Mouse (Mus musculus) liver, adult 2 months (tissue): ENCODE data around the gene Oat. TPM values are rescaled to one million over a fixed set of nuclear protein-coding genes. Genes with fewer than 3 reads are reported as not detected.

Source experiments
- DNase-seq: peaks from one replicate; pipeline ENCODE4 v3.0.0-alpha.2; 2011; ENCODE audit warnings: low read depth, low spot score; ENCODE audit errors: extremely low read depth
- H3K27ac ChIP-seq: fragments of 200-500 bp; replicated peaks from 2 replicates; pipeline ENCODE4 v1.5.1; 2012; ENCODE audit warnings: low read depth, mild to moderate bottlenecking, control low read depth, inconsistent platforms, low read length; ENCODE audit not compliant: insufficient read depth
- H3K27me3 ChIP-seq: fragments of 200-500 bp; 2 replicates; pipeline ENCODE4 v1.6.1; 2012; ENCODE audit warnings: mild to moderate bottlenecking, moderate library complexity, low read length, inconsistent platforms; ENCODE audit not compliant: control insufficient read depth, insufficient read depth
- H3K36me3 ChIP-seq: fragments of 200-500 bp; 2 replicates; pipeline ENCODE4 v1.6.1; 2012; ENCODE audit warnings: low read length, inconsistent platforms; ENCODE audit not compliant: control insufficient read depth, insufficient read depth
- H3K4me1 ChIP-seq: fragments of 200-500 bp; 2 replicates; pipeline ENCODE4 v1.6.1; 2011; ENCODE audit warnings: low read length; ENCODE audit not compliant: control insufficient read depth, insufficient read depth
- H3K4me3 ChIP-seq: fragments of 200-500 bp; 2 replicates; pipeline ENCODE4 v1.5.1; 2011; ENCODE audit warnings: low read depth, mild to moderate bottlenecking, control low read depth, low read length, moderate library complexity; ENCODE audit not compliant: insufficient read depth
- H3K79me2 ChIP-seq: fragments of 200-500 bp; 2 replicates; pipeline ENCODE4 v1.6.1; 2012; ENCODE audit warnings: inconsistent platforms, mild to moderate bottlenecking, low read length, moderate library complexity; ENCODE audit not compliant: control insufficient read depth, insufficient read depth
- H3K9ac ChIP-seq: fragments of 200-500 bp; 2 replicates; pipeline ENCODE4 v1.6.1; 2012; ENCODE audit warnings: low read depth, mild to moderate bottlenecking, control low read depth, inconsistent platforms, low read length
- CTCF ChIP-seq: fragments of 200-500 bp; IDR thresholded peaks from 2 replicates; pipeline ENCODE4 v1.5.1; 2011; ENCODE audit warnings: low read depth, low read length, control low read depth
- POLR2A ChIP-seq: fragments of 200-500 bp; IDR thresholded peaks from 2 replicates; pipeline ENCODE4 v1.6.1; 2011; ENCODE audit warnings: low read length, control low read depth; ENCODE audit not compliant: insufficient read depth; ENCODE audit errors: extremely low read depth
- WGBS: fragments of 180-500 bp; shearing (Covaris S2); methylation state at CpG from one replicate; pipeline ENCODE4 v1.1.7; 2018; 5-methylcytosine and 5-hydroxymethylcytosine counted together
- polyA plus RNA-seq: library from polyadenylated mRNA; depleted of rRNA; stranded (reverse); fragments of >200 nt; gene quantifications from 2 replicates; pipeline ENCODE4 v1.2.3, GENCODE M21; 2012
- total RNA-seq: library from RNA; depleted of rRNA; stranded (reverse); fragments of >200 nt; gene quantifications from 2 replicates; pipeline ENCODE4 v1.2.3, GENCODE M21; 2014

The Oat gene
- total and polyA plus RNA-seq, 2 experiments = 1,069 to 1,626 TPM

DNA sequence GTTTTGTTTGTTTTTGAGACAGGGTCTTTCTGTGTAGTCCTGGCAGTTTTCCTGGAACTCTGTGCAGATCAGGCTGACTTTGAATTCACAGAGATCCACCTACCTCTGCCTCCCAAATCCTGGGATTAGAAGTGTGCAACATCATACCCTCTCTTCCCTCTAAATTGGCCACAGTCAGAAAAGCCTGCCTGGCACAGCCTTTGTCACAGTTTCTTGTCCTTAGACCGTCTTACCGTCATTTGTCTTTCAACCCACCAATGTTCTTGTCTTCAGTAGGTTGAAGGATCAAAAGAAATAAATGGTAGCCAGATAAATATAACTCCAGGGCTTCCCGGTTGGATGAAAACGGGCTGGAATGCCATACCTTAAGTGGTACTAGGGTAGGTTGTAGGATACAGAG, 28.5 kb upstream of the Oat start:
- no peaks in the 10 kb centered on the region for H3K36me3 ChIP-seq
- H3K27me3 ChIP-seq = peaks cover 9% of the 10 kb centered on the region; the same call in 1 of the 2 replicates
- WGBS = 85% methylated on average over 4 of the region's 4 CpGs
- no peaks in the 10 kb centered on the region for H3K4me1 ChIP-seq
- no peak for DNase-seq
- no peak overlapping the region for H3K9ac ChIP-seq
- TF ChIP-seq POLR2A (no peak), CTCF (no peak)
- H3K79me2 ChIP-seq = no peaks in the 10 kb centered on the region
- no peak overlapping the region for H3K4me3 ChIP-seq
- no peak overlapping the region for H3K27ac ChIP-seq

DNA sequence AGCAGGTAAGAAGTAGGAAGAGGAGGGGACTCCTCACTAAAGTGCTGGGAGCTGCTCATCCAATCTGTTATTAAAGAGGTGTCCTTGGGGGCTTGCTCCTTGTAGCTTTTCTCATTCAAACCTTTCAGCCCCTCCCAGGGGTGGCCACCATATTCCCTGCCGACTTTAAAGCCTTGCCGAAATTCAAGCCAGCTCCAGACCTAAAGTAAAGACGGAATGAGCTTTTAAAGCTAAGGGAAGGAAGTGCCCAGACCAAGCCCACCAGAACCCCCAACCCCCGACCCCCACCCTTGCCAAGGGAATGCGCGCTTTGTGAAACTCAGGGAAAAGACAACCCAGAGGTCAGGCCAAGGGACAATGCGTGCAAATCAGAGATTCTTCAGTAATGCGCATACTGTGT, 24.7 kb upstream of the Oat start:
- DNase-seq = no peak
- H3K4me1 ChIP-seq = no peaks in the 10 kb centered on the region
- H3K9ac ChIP-seq = no peak overlapping the region
- 10% methylated on average over 8 of the region's 8 CpGs for WGBS
- peaks cover 26% of the 10 kb centered on the region for H3K27me3 ChIP-seq
- H3K4me3 ChIP-seq = no peak overlapping the region
- no peak overlapping the region for H3K27ac ChIP-seq
- no peak for TF ChIP-seq POLR2A
- no peak for TF ChIP-seq CTCF
- no peaks in the 10 kb centered on the region for H3K36me3 ChIP-seq
- H3K79me2 ChIP-seq = no peaks in the 10 kb centered on the region

DNA sequence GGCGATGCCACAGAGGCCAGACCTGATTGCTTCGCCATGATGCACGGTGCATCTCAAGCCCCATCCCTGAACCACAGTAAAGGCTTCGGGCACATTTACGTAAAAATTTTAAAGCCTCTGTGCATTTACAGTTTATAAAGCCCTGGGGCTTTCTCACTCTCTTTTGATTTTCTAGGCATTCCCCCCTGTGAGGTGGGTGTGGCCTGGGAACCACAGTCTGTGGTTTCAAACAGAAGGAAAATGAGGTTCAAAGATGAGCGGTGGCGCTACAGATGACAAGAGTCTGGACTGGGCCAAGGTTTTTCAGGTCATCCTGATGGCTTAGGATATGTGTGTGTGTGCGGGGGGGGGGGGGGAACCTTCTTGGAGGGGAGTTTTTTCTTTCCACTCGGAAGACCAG, 23.8 kb upstream of the Oat start:
- Histone ChIP-seq H3K4me1 (no peaks in the 10 kb centered on the region), H3K9ac (no peak overlapping the region), H3K79me2 (no peaks in the 10 kb centered on the region), H3K4me3 (no peak overlapping the region), H3K27me3 (peaks cover 26% of the 10 kb centered on the region), H3K27ac (no peak overlapping the region), H3K36me3 (no peaks in the 10 kb centered on the region)
- no peak for TF ChIP-seq CTCF
- TF ChIP-seq POLR2A = no peak
- DNase-seq = no peak
- 3% methylated on average over 9 of the region's 9 CpGs for WGBS

DNA sequence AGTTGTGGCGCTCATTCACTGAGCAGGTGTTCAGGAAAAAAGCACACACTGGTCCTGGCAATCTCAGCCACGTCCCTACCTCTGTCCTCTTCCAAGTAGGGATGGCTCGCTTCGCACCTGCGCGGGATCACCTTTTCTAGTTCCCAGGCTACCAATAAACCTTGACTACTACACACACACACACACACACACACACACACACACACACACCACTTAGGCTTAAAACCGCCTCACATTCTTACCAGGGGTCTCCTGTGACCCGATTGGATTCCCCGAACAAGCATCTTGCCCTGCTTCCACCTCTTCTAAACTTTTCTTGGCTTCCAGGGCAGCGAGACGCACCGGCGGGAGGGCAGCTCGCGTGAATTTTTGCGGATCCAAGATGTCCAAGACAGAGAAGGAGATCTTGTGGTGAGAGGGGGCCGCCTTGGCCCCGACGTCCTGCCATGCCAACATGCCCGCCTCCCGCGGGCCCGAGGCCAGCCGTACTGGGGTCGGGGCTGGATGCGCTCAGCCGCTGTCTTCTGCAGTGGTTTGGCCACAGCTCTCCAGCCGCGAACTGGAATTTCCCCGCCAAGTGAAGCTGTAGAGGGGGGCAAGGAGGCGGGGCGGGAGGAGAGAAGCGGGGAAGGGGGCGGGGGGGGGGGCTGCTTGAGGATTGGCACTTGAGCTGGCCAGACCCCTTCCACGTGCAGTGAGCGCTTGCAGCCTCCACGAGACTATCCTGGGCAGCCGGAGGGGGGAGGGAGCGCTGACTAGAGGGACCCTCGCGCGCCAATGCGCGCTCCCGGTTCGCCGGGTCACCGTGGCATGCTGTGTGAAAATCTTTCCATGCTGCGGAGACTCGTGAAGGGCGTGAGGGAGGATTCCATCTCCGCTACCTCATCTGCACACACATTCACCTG, 23.1 kb upstream of the Oat start, which contains the start of gene Nkx1-2:
Gene Nkx1-2, minus strand, starts transcription at position 567 of the 905 bp plus-strand sequence.
- Histone ChIP-seq H3K4me1 (no peaks in the 10 kb centered on the region), H3K36me3 (no peaks in the 10 kb centered on the region), H3K9ac (no peak within 1 kb of the TSS), H3K4me3 (no peak within 1 kb of the TSS), H3K79me2 (no peaks in the 10 kb centered on the region), H3K27ac (no peak within 1 kb of the TSS), H3K27me3 (peaks cover 26% of the 10 kb centered on the region)
- WGBS = 5% methylated on average over 50 of the region's 52 CpGs
- no peak for TF ChIP-seq POLR2A
- no peak for TF ChIP-seq CTCF
- DNase-seq = no peak

DNA sequence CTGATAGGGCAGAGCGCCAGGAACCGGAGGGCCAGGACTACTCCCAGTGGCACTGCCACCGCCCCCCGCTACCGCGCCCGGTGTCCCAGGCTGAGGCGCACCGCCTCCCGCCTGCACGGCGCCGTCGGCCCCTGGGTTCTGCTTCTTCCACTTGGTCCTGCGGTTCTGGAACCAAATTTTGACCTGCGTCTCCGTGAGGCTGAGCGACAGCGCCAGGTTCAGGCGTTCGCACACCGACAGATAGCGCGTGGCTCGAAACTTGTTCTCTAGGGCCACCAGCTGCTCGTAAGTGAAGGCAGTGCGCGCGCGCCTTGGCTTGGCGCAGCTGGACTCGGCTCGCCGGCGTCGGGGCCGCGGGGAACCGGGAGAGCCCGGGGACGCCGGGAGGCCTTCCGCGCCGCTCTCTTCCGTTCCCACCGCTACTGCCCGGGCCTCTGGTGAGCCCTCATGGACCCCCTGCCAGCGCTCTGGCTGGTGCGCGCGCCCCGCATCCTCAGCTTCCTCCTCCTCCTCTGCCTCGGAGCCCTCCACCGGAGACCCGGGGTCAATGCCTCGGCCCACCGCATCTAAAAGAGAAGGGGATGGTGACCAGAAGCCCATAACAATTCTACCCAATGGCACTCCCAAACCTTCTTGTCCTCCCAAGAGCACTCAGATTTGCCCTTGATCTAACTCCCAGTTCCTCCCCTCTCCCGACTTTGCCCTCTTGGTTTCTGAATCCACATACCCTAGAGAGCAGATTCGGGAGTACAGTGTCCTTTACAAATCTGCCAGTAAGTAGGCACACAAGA, 21.2 kb upstream of the Oat start:
- H3K79me2 ChIP-seq = no peaks in the 10 kb centered on the region
- DNase-seq = no peak
- TF ChIP-seq CTCF = no peak
- TF ChIP-seq POLR2A = no peak
- 3% methylated on average over 60 of the region's 60 CpGs for WGBS
- H3K4me3 ChIP-seq = peak overlapping the region; percentile 50
- H3K27me3 ChIP-seq = peaks cover 24% of the 10 kb centered on the region
- peak overlapping the region; percentile 35 for H3K9ac ChIP-seq
- H3K27ac ChIP-seq = no peak overlapping the region
- no peaks in the 10 kb centered on the region for H3K36me3 ChIP-seq
- H3K4me1 ChIP-seq = no peaks in the 10 kb centered on the region
